Mouse (Mus musculus): ENCODE results near the gene Ano4. TPM values are rescaled to one million over a fixed set of nuclear protein-coding genes. Genes with fewer than 3 reads are reported as not detected.
"Not testable (repeated sequence)": the region's sequence is repeated elsewhere in the genome, so short reads cannot be mapped to it uniquely, and the experiment has no call there.

The Ano4 gene
- polyA plus RNA-seq, 1 experiment from 2014 or later: 3.0 TPM

DNA sequence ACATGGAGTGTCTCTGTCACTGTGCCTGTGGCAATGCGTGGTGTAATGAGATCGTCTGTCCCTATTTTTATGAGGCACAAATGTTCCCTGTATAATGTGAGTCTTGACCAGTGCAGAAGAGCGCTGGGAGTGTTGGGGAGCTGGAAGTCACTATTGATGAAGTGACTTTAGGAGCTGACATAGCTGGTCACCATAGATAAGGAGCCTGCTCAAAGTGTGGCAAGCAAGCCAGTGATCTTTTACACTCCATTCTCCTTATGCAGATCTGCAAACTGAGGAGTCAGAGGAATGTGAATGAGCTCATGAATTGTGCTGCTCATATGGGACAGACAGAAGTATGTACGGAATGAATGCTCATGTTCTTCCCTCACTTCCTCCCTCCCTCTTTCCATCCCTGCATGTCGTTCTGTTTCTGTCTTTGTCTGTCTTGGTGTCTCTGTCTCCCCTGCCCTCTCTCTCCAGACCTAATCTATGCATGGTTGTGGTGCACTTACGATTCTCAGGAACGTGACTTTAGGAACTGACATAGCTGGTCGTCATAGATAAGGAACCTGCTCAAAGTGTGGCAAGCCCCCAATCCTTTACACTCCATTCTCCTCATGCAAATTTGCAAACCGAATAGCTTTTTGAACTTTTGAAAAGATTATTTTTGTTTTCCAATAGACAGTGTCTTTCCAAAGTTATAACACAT, 252.1 kb downstream of the Ano4 start:
- 49% methylated on average over 9 of the region's 9 CpGs for WGBS
- H3K4me3 ChIP-seq: no peak overlapping the region
- no peaks in the 10 kb centered on the region for H3K9me3 ChIP-seq
- H3K4me1 ChIP-seq: peaks cover 6% of the 10 kb centered on the region; the same call in 1 of the 2 replicates
- H3K27ac ChIP-seq: peak overlapping the region; percentile 49; the same call in 1 of the 2 replicates
- no peaks in the 10 kb centered on the region for H3K27me3 ChIP-seq (ENCODE audit: insufficient read depth, poor library complexity, severe bottlenecking)
- no peaks in the 10 kb centered on the region for H3K36me3 ChIP-seq
- peak; percentile 78 for DNase-seq (ENCODE audit: low spot score)

- H3K27ac ChIP-seq: no peak overlapping the region
- H3K4me3 ChIP-seq: no peak overlapping the region
- DNase-seq (ENCODE audit: low spot score): no peak
- H3K4me1 ChIP-seq: no peaks in the 10 kb centered on the region
- WGBS: 86% methylated on average over 5 of the region's 5 CpGs
- H3K36me3 ChIP-seq: no peaks in the 10 kb centered on the region
- no peaks in the 10 kb centered on the region for H3K9me3 ChIP-seq
- H3K27me3 ChIP-seq (ENCODE audit: insufficient read depth, poor library complexity, severe bottlenecking): no peaks in the 10 kb centered on the region
Measured at GRCm38 (mm10) chr10:89077447-89077846, 267.1 kb downstream of the Ano4 start.

DNA sequence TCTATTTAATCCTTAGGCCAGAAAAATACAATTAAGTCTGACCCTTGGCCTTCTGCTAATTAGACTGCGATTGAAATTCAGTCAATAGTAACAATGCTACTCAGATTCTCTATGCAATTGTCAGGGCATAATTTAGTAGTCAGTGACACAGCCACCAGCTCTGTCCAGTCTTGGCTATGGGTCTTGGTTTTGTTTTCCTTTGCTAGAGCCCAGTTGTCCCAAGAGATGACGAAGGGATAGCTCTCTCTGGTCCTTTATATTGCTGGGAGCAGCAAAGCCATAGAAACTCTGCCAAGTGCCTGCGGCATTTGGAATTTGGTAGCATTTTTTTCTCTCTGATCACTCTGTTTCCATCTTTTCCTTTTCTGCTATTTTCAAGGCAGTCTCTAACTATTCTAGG, 288.7 kb downstream of the Ano4 start:
- H3K4me3 ChIP-seq: no peak overlapping the region
- H3K27me3 ChIP-seq (ENCODE audit: insufficient read depth, poor library complexity, severe bottlenecking): no peaks in the 10 kb centered on the region
- 86% methylated on average over 3 of the region's 3 CpGs for WGBS
- DNase-seq (ENCODE audit: low spot score): no peak
- H3K9me3 ChIP-seq: no peaks in the 10 kb centered on the region
- no peak overlapping the region for H3K27ac ChIP-seq
- H3K4me1 ChIP-seq: no peaks in the 10 kb centered on the region
- H3K36me3 ChIP-seq: no peaks in the 10 kb centered on the region

DNA sequence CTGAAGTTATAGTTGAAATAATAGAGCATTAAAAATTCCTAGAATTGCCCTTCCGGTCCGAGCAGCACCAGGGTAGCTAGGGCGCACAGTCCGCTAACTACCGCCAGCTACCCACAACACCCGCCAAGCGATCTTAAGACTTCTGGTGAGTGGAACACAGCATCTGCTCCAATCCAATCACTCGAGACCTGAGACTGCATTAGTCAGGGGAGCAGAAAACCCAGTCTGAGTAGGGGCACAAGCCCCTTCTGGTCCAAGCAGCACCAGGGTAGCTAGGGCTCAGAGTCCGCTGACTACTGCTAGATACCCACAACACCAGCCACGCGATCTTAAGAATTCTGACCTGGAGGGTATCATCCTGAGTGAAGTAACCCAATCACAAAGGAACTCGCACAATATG, 299.6 kb downstream of the Ano4 start:
- DNase-seq (ENCODE audit: low spot score); H3K4me3 ChIP-seq: not testable (repeated sequence)
- WGBS: 90% methylated on average over 12 of the region's 12 CpGs

GRCm38 (mm10) chr10:89044166-89044565, 300.4 kb downstream of the Ano4 start:
- DNase-seq (ENCODE audit: low spot score): no peak
- no peaks in the 10 kb centered on the region for H3K9me3 ChIP-seq
- no peaks in the 10 kb centered on the region for H3K36me3 ChIP-seq
- no peak overlapping the region for H3K4me3 ChIP-seq
- H3K4me1 ChIP-seq: no peaks in the 10 kb centered on the region
- H3K27ac ChIP-seq: no peak overlapping the region
- H3K27me3 ChIP-seq (ENCODE audit: insufficient read depth, poor library complexity, severe bottlenecking): no peaks in the 10 kb centered on the region
- WGBS: 94% methylated on average over 1 of the region's 1 CpGs

More for the DNA sequence above, 299.6 kb downstream of the Ano4 start:
- not testable (repeated sequence) for H3K27ac ChIP-seq; H3K27me3 ChIP-seq (ENCODE audit: insufficient read depth, poor library complexity, severe bottlenecking); H3K36me3 ChIP-seq; H3K9me3 ChIP-seq; H3K4me1 ChIP-seq

DNA sequence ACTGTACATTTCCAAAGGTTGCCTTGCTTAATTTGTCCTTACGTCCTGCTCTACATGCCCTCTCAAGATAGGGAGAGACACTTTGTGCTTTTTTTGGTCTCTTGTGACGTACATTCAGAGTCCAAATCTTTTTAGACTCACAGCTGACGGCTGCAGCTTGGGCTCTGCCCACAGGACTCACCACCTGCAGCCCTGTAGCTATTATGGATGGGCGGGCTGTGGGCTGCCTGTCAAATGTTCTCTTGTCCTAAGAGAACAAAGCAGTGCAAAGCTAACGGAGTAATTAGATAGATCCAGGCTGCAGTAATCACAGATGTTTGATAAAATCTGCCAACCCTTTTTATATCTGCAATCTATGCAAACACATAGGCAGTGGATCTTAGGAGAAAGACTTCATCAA, 325.6 kb downstream of the Ano4 start:
- Histone ChIP-seq H3K27ac (no peak overlapping the region), H3K36me3 (no peaks in the 10 kb centered on the region), H3K4me1 (no peaks in the 10 kb centered on the region), H3K9me3 (no peaks in the 10 kb centered on the region), H3K27me3 (ENCODE audit: insufficient read depth, poor library complexity, severe bottlenecking) (no peaks in the 10 kb centered on the region), H3K4me3 (no peak overlapping the region)
- 63% methylated on average over 5 of the region's 5 CpGs for WGBS
- DNase-seq (ENCODE audit: low spot score): no peak

GRCm38 (mm10) chr10:89008303-89008702, 336.3 kb downstream of the Ano4 start:
- no peaks in the 10 kb centered on the region for H3K4me1 ChIP-seq
- DNase-seq (ENCODE audit: low spot score): no peak
- H3K9me3 ChIP-seq: no peaks in the 10 kb centered on the region
- no peak overlapping the region for H3K4me3 ChIP-seq
- H3K27ac ChIP-seq: no peak overlapping the region
- H3K27me3 ChIP-seq (ENCODE audit: insufficient read depth, poor library complexity, severe bottlenecking): no peaks in the 10 kb centered on the region
- 76% methylated on average over 1 of the region's 1 CpGs for WGBS
- no peaks in the 10 kb centered on the region for H3K36me3 ChIP-seq

DNA sequence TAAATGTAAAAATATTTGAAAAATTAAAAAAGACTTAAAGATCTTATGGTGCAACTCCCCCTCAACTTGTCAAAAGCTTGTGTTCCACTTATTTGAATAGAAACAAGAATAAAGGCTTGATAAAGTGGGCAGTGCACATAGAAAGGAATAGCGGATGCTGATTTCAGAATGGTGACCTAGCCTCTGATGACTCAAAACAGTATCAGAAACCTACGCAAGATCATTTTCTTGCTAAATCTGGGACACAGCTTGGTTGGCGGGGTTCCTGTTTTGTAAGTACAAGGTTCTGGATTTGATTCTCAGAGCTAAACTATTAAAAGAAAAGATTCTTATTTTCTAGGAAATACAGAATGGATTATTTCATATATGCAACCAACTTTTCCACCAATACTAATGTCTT, 340.0 kb downstream of the Ano4 start:
- Histone ChIP-seq H3K4me1 (no peaks in the 10 kb centered on the region), H3K27ac (no peak overlapping the region), H3K4me3 (no peak overlapping the region), H3K36me3 (no peaks in the 10 kb centered on the region), H3K27me3 (ENCODE audit: insufficient read depth, poor library complexity, severe bottlenecking) (no peaks in the 10 kb centered on the region), H3K9me3 (no peaks in the 10 kb centered on the region)
- WGBS: 80% methylated on average over 3 of the region's 3 CpGs
- DNase-seq (ENCODE audit: low spot score): no peak

GRCm38 (mm10) chr10:88986925-88987324, 357.6 kb downstream of the Ano4 start:
- Histone ChIP-seq H3K9me3 (no peaks in the 10 kb centered on the region), H3K4me3 (no peak overlapping the region), H3K27ac (no peak overlapping the region), H3K4me1 (no peaks in the 10 kb centered on the region), H3K27me3 (ENCODE audit: insufficient read depth, poor library complexity, severe bottlenecking) (no peaks in the 10 kb centered on the region), H3K36me3 (no peaks in the 10 kb centered on the region)
- no peak for DNase-seq (ENCODE audit: low spot score)
- WGBS: 82% methylated on average over 5 of the region's 6 CpGs

GRCm38 (mm10) chr10:88983444-88983843, 361.1 kb downstream of the Ano4 start:
- no peaks in the 10 kb centered on the region for H3K9me3 ChIP-seq
- no peaks in the 10 kb centered on the region for H3K4me1 ChIP-seq
- whole genome bisulfite sequencing: 27% methylated on average over 8 of the region's 8 CpGs
- H3K27ac ChIP-seq: no peak overlapping the region
- H3K36me3 ChIP-seq: 0 out of 2 replicates have a peak, but pooled peaks cover 3% of the 10 kb centered on the region
- H3K27me3 ChIP-seq (ENCODE audit: insufficient read depth, poor library complexity, severe bottlenecking): no peaks in the 10 kb centered on the region
- no peak for DNase-seq (ENCODE audit: low spot score)
- H3K4me3 ChIP-seq: no peak overlapping the region

GRCm38 (mm10) chr10:88979451-88979850, 365.1 kb downstream of the Ano4 start:
- Histone ChIP-seq H3K27ac (no peak overlapping the region), H3K9me3 (no peaks in the 10 kb centered on the region), H3K4me1 (no peaks in the 10 kb centered on the region), H3K36me3 (0 out of 2 replicates have a peak, but pooled peaks cover 3% of the 10 kb centered on the region), H3K4me3 (no peak overlapping the region), H3K27me3 (ENCODE audit: insufficient read depth, poor library complexity, severe bottlenecking) (no peaks in the 10 kb centered on the region)
- DNase-seq (ENCODE audit: low spot score): no peak
- 69% methylated on average over 4 of the region's 4 CpGs for WGBS

GRCm38 (mm10) chr10:88978932-88979331, 365.6 kb downstream of the Ano4 start:
- Histone ChIP-seq H3K4me3 (no peak overlapping the region), H3K27ac (no peak overlapping the region), H3K27me3 (ENCODE audit: insufficient read depth, poor library complexity, severe bottlenecking) (no peaks in the 10 kb centered on the region), H3K9me3 (no peaks in the 10 kb centered on the region), H3K4me1 (no peaks in the 10 kb centered on the region), H3K36me3 (0 out of 2 replicates have a peak, but pooled peaks cover 3% of the 10 kb centered on the region)
- WGBS: 80% methylated on average over 6 of the region's 6 CpGs
- DNase-seq (ENCODE audit: low spot score): no peak

DNA sequence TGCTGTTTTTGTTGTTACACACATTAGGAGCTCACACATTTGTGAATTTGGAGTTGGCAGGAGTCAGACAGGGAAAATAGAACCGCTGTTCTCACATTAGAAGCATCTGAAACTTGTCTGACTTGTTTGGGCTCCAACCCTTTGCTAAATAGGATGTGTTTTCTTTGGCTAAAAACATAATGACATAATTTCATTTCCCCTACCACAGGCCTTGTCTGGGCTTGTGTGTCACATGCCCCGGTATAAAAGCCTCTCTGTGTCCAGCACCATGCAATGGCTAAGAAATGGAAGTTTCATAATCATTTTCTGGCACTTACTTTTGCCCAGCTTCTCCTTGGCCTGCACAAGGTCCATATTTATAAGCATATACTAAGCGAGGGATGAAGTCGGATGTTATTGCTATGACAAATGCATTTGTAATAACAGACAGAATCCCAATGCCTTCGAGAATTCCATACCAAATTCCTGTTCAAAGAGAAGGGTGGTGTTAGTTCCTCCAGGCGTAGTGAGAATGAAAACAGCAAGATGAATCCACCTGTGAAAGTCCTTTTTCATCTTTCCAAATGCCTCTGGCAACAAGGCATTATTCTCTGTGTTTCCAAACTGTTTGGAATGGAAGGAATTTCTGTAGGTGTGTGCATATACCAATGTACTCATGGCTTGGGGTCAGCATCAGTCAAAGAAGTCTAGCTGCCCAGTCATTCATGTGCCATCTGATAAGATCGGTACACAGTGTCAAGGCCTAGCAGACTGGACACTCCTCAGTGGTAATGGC, 373.4 kb downstream of the Ano4 start:
- Histone ChIP-seq H3K4me3 (no peak overlapping the region), H3K36me3 (0 out of 2 replicates have a peak, but pooled peaks cover 3% of the 10 kb centered on the region), H3K4me1 (no peaks in the 10 kb centered on the region), H3K27ac (no peak overlapping the region), H3K9me3 (no peaks in the 10 kb centered on the region), H3K27me3 (ENCODE audit: insufficient read depth, poor library complexity, severe bottlenecking) (no peaks in the 10 kb centered on the region)
- WGBS: 81% methylated on average over 7 of the region's 7 CpGs
- no peak for DNase-seq (ENCODE audit: low spot score)

Measured in heart, embryonic 10.5 days (tissue).